Mouse (Mus musculus) forebrain, embryonic 15.5 days (tissue): ENCODE results near the gene Cc2d2a. TPM values are rescaled to one million over a fixed set of nuclear protein-coding genes. Genes with fewer than 3 reads are reported as not detected.

Source experiments
- ATAC-seq: fragments of 200-750 bp; cut with Nextera tagmentation; replicated peaks from 2 replicates; pipeline ENCODE4 v1.8.0; 2017; ENCODE audit warnings: mild to moderate bottlenecking, moderate TSS enrichment, moderate library complexity
- H3K27ac ChIP-seq: fragments of 300-500 bp; sonication (generic); replicated peaks from 2 replicates; pipeline ENCODE4 v1.5.1; 2015; ENCODE audit warnings: mild to moderate bottlenecking, inconsistent platforms
- H3K27me3 ChIP-seq: fragments of 300-500 bp; sonication (generic); 2 replicates; pipeline ENCODE4 v1.6.1; 2015; ENCODE audit warnings: inconsistent platforms
- H3K36me3 ChIP-seq: fragments of 300-500 bp; sonication (generic); 2 replicates; pipeline ENCODE4 v1.6.1; 2015; ENCODE audit warnings: mild to moderate bottlenecking, inconsistent platforms
- H3K4me1 ChIP-seq: fragments of 300-500 bp; sonication (generic); 2 replicates; pipeline ENCODE4 v1.6.1; 2015; ENCODE audit warnings: inconsistent platforms
- H3K4me2 ChIP-seq: fragments of 300-500 bp; sonication (generic); replicated peaks from 2 replicates; pipeline ENCODE4 v1.6.1; 2015; ENCODE audit warnings: mild to moderate bottlenecking, inconsistent platforms
- H3K4me3 ChIP-seq: fragments of 300-500 bp; sonication (generic); 2 replicates; pipeline ENCODE4 v1.5.1; 2015; ENCODE audit warnings: mild to moderate bottlenecking, inconsistent platforms
- H3K9ac ChIP-seq: fragments of 300-500 bp; sonication (generic); replicated peaks from 2 replicates; pipeline ENCODE4 v1.6.1; 2015; ENCODE audit warnings: mild to moderate bottlenecking, inconsistent platforms
- H3K9me3 ChIP-seq: fragments of 300-500 bp; sonication (generic); 2 replicates; pipeline ENCODE4 v1.6.1; 2016; ENCODE audit warnings: inconsistent platforms
- WGBS: fragments of 180-500 bp; shearing (Covaris S2); methylation state at CpG from one replicate; pipeline ENCODE4 v1.1.7; 2015; ENCODE audit warnings: mixed read lengths; 5-methylcytosine and 5-hydroxymethylcytosine counted together
- polyA plus RNA-seq: library from polyadenylated mRNA; unstranded; fragments of >200 nt; fragmentation: Nextera tagmentation; extraction: Ambion mirVana; gene quantifications from 2 replicates; pipeline ENCODE4 v1.2.1, GENCODE M21; 2015

Cc2d2a gene
- polyA plus RNA-seq, 1 experiment from 2014 or later: 7.9 TPM

GRCm38 (mm10) chr5:43672177-43672911 lies 10.2 kb downstream of the Cc2d2a start:
- ATAC-seq: peak; percentile 96
- under 1% methylated on average over 12 of the region's 12 CpGs for WGBS
- H3K27me3 ChIP-seq: no peaks in the 10 kb centered on the region

GRCm38 (mm10) chr5:43673083-43673482 lies 10.9 kb downstream of the Cc2d2a start:
- H3K4me1 ChIP-seq: peaks cover 7% of the 10 kb centered on the region; the same call in 1 of the 2 replicates
- WGBS: 69% methylated on average over 2 of the region's 2 CpGs
- no peak for ATAC-seq
- peak overlapping the region; percentile 70 for H3K4me3 ChIP-seq
- peak overlapping the region; percentile 88 for H3K9ac ChIP-seq
- no peaks in the 10 kb centered on the region for H3K9me3 ChIP-seq
- no peaks in the 10 kb centered on the region for H3K36me3 ChIP-seq
- peak overlapping the region; percentile 59 for H3K4me2 ChIP-seq
- no peaks in the 10 kb centered on the region for H3K27me3 ChIP-seq
- peak overlapping the region; percentile 96 for H3K27ac ChIP-seq

More at GRCm38 (mm10) chr5:43672177-43672911, 10.2 kb downstream of the Cc2d2a start:
- Histone ChIP-seq H3K9me3 (no peaks in the 10 kb centered on the region), H3K4me1 (peaks cover 7% of the 10 kb centered on the region; the same call in 1 of the 2 replicates), H3K36me3 (no peaks in the 10 kb centered on the region), H3K4me3 (peak overlapping the region; percentile 70), H3K4me2 (peak overlapping the region; percentile 59), H3K9ac (peak overlapping the region; percentile 88), H3K27ac (peak overlapping the region; percentile 96)

GRCm38 (mm10) chr5:43685466-43685865 lies 23.3 kb downstream of the Cc2d2a start:
- Histone ChIP-seq H3K27ac (no peak overlapping the region), H3K27me3 (no peaks in the 10 kb centered on the region), H3K36me3 (peaks cover 45% of the 10 kb centered on the region), H3K9me3 (no peaks in the 10 kb centered on the region), H3K9ac (no peak overlapping the region), H3K4me1 (no peaks in the 10 kb centered on the region), H3K4me2 (no peak overlapping the region), H3K4me3 (no peak overlapping the region)
- no peak for ATAC-seq
- 97% methylated on average over 5 of the region's 5 CpGs for WGBS

GRCm38 (mm10) chr5:43692489-43692888 lies 30.3 kb downstream of the Cc2d2a start:
- 80% methylated on average over 4 of the region's 4 CpGs for WGBS
- Histone ChIP-seq H3K9ac (no peak overlapping the region), H3K4me3 (no peak overlapping the region), H3K36me3 (peaks cover 25% of the 10 kb centered on the region; the same call in 1 of the 2 replicates), H3K27me3 (no peaks in the 10 kb centered on the region), H3K4me2 (no peak overlapping the region), H3K27ac (no peak overlapping the region), H3K4me1 (no peaks in the 10 kb centered on the region), H3K9me3 (no peaks in the 10 kb centered on the region)
- ATAC-seq: no peak

GRCm38 (mm10) chr5:43697133-43697532 lies 35.0 kb downstream of the Cc2d2a start:
- Histone ChIP-seq H3K9me3 (no peaks in the 10 kb centered on the region), H3K4me2 (no peak overlapping the region), H3K9ac (no peak overlapping the region), H3K27ac (no peak overlapping the region), H3K36me3 (peaks cover 19% of the 10 kb centered on the region; the same call in 1 of the 2 replicates), H3K4me3 (no peak overlapping the region), H3K27me3 (no peaks in the 10 kb centered on the region), H3K4me1 (no peaks in the 10 kb centered on the region)
- ATAC-seq: no peak
- WGBS: 88% methylated on average over 3 of the region's 3 CpGs

GRCm38 (mm10) chr5:43699240-43699639 lies 37.1 kb downstream of the Cc2d2a start:
- H3K27ac ChIP-seq: no peak overlapping the region
- H3K36me3 ChIP-seq: peaks cover 30% of the 10 kb centered on the region
- H3K9me3 ChIP-seq: no peaks in the 10 kb centered on the region
- H3K9ac ChIP-seq: no peak overlapping the region
- H3K27me3 ChIP-seq: no peaks in the 10 kb centered on the region
- no peaks in the 10 kb centered on the region for H3K4me1 ChIP-seq
- no peak overlapping the region for H3K4me2 ChIP-seq
- ATAC-seq: no peak
- no peak overlapping the region for H3K4me3 ChIP-seq

- Histone ChIP-seq H3K4me3 (no peak overlapping the region), H3K9ac (no peak overlapping the region), H3K9me3 (no peaks in the 10 kb centered on the region), H3K36me3 (peaks cover 13% of the 10 kb centered on the region; the same call in 1 of the 2 replicates), H3K27ac (no peak overlapping the region), H3K27me3 (no peaks in the 10 kb centered on the region), H3K4me1 (no peaks in the 10 kb centered on the region), H3K4me2 (no peak overlapping the region)
- WGBS: 80% methylated on average over 5 of the region's 5 CpGs
- no peak for ATAC-seq
Observed at GRCm38 (mm10) chr5:43721538-43722451, 59.6 kb downstream of the Cc2d2a start.

GRCm38 (mm10) chr5:43722452-43722783 lies 60.3 kb downstream of the Cc2d2a start:
- WGBS: 93% methylated on average over 6 of the region's 6 CpGs
- Histone ChIP-seq H3K4me2 (no peak overlapping the region), H3K36me3 (peaks cover 13% of the 10 kb centered on the region; the same call in 1 of the 2 replicates), H3K9ac (no peak overlapping the region), H3K4me1 (no peaks in the 10 kb centered on the region), H3K9me3 (no peaks in the 10 kb centered on the region), H3K27me3 (no peaks in the 10 kb centered on the region), H3K27ac (no peak overlapping the region), H3K4me3 (no peak overlapping the region)
- ATAC-seq: no peak

- ATAC-seq: no peak
Observed at GRCm38 (mm10) chr5:43723830-43724229, 61.7 kb downstream of the Cc2d2a start.

GRCm38 (mm10) chr5:43728375-43729165 lies 66.4 kb downstream of the Cc2d2a start:
- ATAC-seq: no peak
- H3K4me1 ChIP-seq: no peaks in the 10 kb centered on the region
- WGBS: 80% methylated on average over 11 of the region's 11 CpGs

More at GRCm38 (mm10) chr5:43723830-43724229, 61.7 kb downstream of the Cc2d2a start:
- H3K4me3 ChIP-seq: no peak overlapping the region
- H3K36me3 ChIP-seq: peaks cover 10% of the 10 kb centered on the region; the same call in 1 of the 2 replicates
- no peak overlapping the region for H3K9ac ChIP-seq
- no peak overlapping the region for H3K4me2 ChIP-seq
- WGBS: 86% methylated on average over 7 of the region's 7 CpGs
- no peak overlapping the region for H3K27ac ChIP-seq
- H3K4me1 ChIP-seq: no peaks in the 10 kb centered on the region
- H3K9me3 ChIP-seq: no peaks in the 10 kb centered on the region
- H3K27me3 ChIP-seq: no peaks in the 10 kb centered on the region

GRCm38 (mm10) chr5:43732381-43732780 lies 70.2 kb downstream of the Cc2d2a start:
- H3K9me3 ChIP-seq: no peaks in the 10 kb centered on the region
- H3K9ac ChIP-seq: no peak overlapping the region
- 79% methylated on average over 8 of the region's 8 CpGs for WGBS
- no peaks in the 10 kb centered on the region for H3K27me3 ChIP-seq
- H3K27ac ChIP-seq: no peak overlapping the region
- no peak overlapping the region for H3K4me3 ChIP-seq
- peaks cover 5% of the 10 kb centered on the region for H3K36me3 ChIP-seq
- H3K4me2 ChIP-seq: no peak overlapping the region
- ATAC-seq: no peak
- no peaks in the 10 kb centered on the region for H3K4me1 ChIP-seq

More at GRCm38 (mm10) chr5:43728375-43729165, 66.4 kb downstream of the Cc2d2a start:
- H3K9ac ChIP-seq: no peak overlapping the region
- H3K4me2 ChIP-seq: no peak overlapping the region
- H3K9me3 ChIP-seq: no peaks in the 10 kb centered on the region
- H3K4me3 ChIP-seq: no peak overlapping the region
- H3K27ac ChIP-seq: no peak overlapping the region
- no peaks in the 10 kb centered on the region for H3K27me3 ChIP-seq
- H3K36me3 ChIP-seq: 0 out of 2 replicates have a peak, but pooled peaks cover 4% of the 10 kb centered on the region
